Mouse (Mus musculus) olfactory bulb, adult 2 months (tissue): ENCODE measurements around the gene Hsfy2.

Experiments
- CTCF ChIP-seq: fragments of 200-500 bp; IDR thresholded peaks from 2 replicates; pipeline ENCODE4 v1.5.1; 2012; ENCODE audit warnings: low read depth, mild to moderate bottlenecking, low read length, moderate library complexity; ENCODE audit not compliant: insufficient read depth
- POLR2A ChIP-seq: fragments of 200-500 bp; IDR thresholded peaks from 2 replicates; pipeline ENCODE4 v1.6.1; 2012; ENCODE audit warnings: mild to moderate bottlenecking, low read depth, low read length, moderate library complexity; ENCODE audit not compliant: insufficient read depth

GRCm38 (mm10) chr1:56626824-56627223, 10.4 kb downstream of the Hsfy2 start:
- TF ChIP-seq CTCF (no peak), POLR2A (no peak)
